Mouse (Mus musculus) stomach, embryonic 15.5 days (tissue): ENCODE data around the gene Slc24a3. TPM values are rescaled to one million over a fixed set of nuclear protein-coding genes. Genes with fewer than 3 reads are reported as not detected.

Experiments
- ATAC-seq: fragments of 200-750 bp; cut with Nextera tagmentation; 2 replicates; pipeline ENCODE4 v1.8.0; 2017; ENCODE audit warnings: low read depth, moderate number of reproducible peaks, moderate TSS enrichment; ENCODE audit not compliant: insufficient read depth, low FRiP score
- H3K27ac ChIP-seq: fragments of 300-500 bp; sonication (generic); 2 replicates; pipeline ENCODE4 v1.5.1; 2015; ENCODE audit warnings: mild to moderate bottlenecking, inconsistent platforms
- H3K27me3 ChIP-seq: fragments of 300-500 bp; sonication (generic); replicated peaks from 2 replicates; pipeline ENCODE4 v1.6.1; 2015; ENCODE audit warnings: inconsistent platforms
- H3K36me3 ChIP-seq: fragments of 300-500 bp; sonication (generic); 2 replicates; pipeline ENCODE4 v1.6.1; 2015; ENCODE audit warnings: inconsistent platforms
- H3K4me1 ChIP-seq: fragments of 300-500 bp; sonication (generic); 2 replicates; pipeline ENCODE4 v1.6.1; 2015; ENCODE audit warnings: inconsistent platforms
- H3K4me2 ChIP-seq: fragments of 300-500 bp; sonication (generic); 2 replicates; pipeline ENCODE4 v1.6.1; 2015; ENCODE audit warnings: mild to moderate bottlenecking, inconsistent platforms
- H3K4me3 ChIP-seq: fragments of 300-500 bp; sonication (generic); replicated peaks from 2 replicates; pipeline ENCODE4 v1.5.1; 2015; ENCODE audit warnings: inconsistent platforms
- H3K9ac ChIP-seq: fragments of 300-500 bp; sonication (generic); 2 replicates; pipeline ENCODE4 v1.6.1; 2015; ENCODE audit warnings: inconsistent platforms
- H3K9me3 ChIP-seq: fragments of 300-500 bp; sonication (generic); 2 replicates; pipeline ENCODE4 v1.6.1; 2016; ENCODE audit warnings: inconsistent platforms
- WGBS: fragments of 180-500 bp; shearing (Covaris S2); methylation state at CpG from one replicate; pipeline ENCODE4 v1.1.7; 2015; 5-methylcytosine and 5-hydroxymethylcytosine counted together
- polyA plus RNA-seq: library from polyadenylated mRNA; unstranded; fragments of >200 nt; fragmentation: Nextera tagmentation; extraction: Ambion mirVana; gene quantifications from 2 replicates; pipeline ENCODE4 v1.2.1, GENCODE M21; 2015

Slc24a3 gene
- polyA plus RNA-seq, 1 experiment from 2014 or later = 5.4 TPM

GRCm38 (mm10) chr2:145248185-145248584 is 80.6 kb downstream of the Slc24a3 start:
- ATAC-seq = no peak
- Histone ChIP-seq H3K4me1 (no peaks in the 10 kb centered on the region), H3K27ac (no peak overlapping the region), H3K27me3 (no peaks in the 10 kb centered on the region), H3K4me2 (no peak overlapping the region), H3K9me3 (no peaks in the 10 kb centered on the region), H3K36me3 (no peaks in the 10 kb centered on the region), H3K4me3 (no peak overlapping the region), H3K9ac (no peak overlapping the region)
- WGBS = 79% methylated on average over 3 of the region's 3 CpGs

DNA sequence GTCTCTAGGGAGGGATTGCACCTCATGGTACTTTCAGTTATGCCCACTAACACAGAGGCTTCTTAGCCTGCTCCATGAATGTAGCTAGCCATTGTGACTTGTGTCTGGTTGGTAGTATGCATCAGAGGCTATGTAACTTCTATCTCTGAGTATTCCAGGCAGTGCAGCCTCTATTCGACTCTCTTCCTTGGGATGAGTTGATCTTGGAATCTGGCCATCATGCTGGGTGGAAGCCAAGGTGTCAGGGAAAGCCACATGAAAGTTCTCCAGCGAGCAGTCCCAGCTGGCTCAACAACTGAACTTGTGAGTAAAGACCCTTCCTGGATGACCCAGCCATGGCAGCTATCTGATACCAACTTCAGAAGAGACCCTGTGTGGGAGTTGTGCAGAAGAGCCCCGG is 89.8 kb downstream of the Slc24a3 start:
- H3K27me3 ChIP-seq = no peaks in the 10 kb centered on the region
- H3K36me3 ChIP-seq = no peaks in the 10 kb centered on the region
- H3K27ac ChIP-seq = no peak overlapping the region
- no peak; the same call in 1 of the 2 replicates for ATAC-seq
- H3K9me3 ChIP-seq = no peaks in the 10 kb centered on the region
- no peaks in the 10 kb centered on the region for H3K4me1 ChIP-seq
- H3K4me3 ChIP-seq = no peak overlapping the region
- H3K4me2 ChIP-seq = no peak overlapping the region
- WGBS = 53% methylated on average over 3 of the region's 3 CpGs
- H3K9ac ChIP-seq = no peak overlapping the region

- H3K27me3 ChIP-seq = no peaks in the 10 kb centered on the region
- H3K9ac ChIP-seq = no peak overlapping the region
- ATAC-seq = no peak
- no peak overlapping the region for H3K4me3 ChIP-seq
- no peak overlapping the region for H3K4me2 ChIP-seq
- no peaks in the 10 kb centered on the region for H3K9me3 ChIP-seq
- H3K27ac ChIP-seq = no peak overlapping the region
- WGBS = 77% methylated on average over 2 of the region's 2 CpGs
- no peaks in the 10 kb centered on the region for H3K36me3 ChIP-seq
- H3K4me1 ChIP-seq = no peaks in the 10 kb centered on the region
Measured at GRCm38 (mm10) chr2:145257855-145258254, 90.3 kb downstream of the Slc24a3 start.

DNA sequence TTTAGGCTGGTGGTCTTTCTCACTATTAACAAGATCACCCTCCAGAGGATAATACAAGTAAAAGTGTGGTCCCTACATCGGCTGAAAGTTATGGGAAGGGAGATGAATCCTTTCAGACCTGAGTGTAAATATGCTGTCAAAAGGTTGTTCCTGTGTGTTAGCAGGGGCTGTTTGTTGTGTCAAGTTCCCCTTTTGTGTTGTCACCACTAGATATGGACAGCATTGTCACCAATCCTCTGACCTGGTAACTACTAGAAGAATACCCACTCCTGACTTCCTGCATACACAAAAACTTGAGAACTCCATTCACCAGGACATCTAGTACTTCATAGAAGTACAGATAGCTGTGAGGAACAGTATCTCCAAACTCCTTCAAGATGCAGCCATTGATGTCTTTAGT is 93.0 kb downstream of the Slc24a3 start:
- Histone ChIP-seq H3K27me3 (no peaks in the 10 kb centered on the region), H3K4me3 (no peak overlapping the region), H3K27ac (no peak overlapping the region), H3K4me1 (no peaks in the 10 kb centered on the region), H3K4me2 (no peak overlapping the region), H3K9me3 (no peaks in the 10 kb centered on the region), H3K9ac (no peak overlapping the region), H3K36me3 (no peaks in the 10 kb centered on the region)
- ATAC-seq = no peak
- WGBS = 81% methylated on average over 1 of the region's 1 CpGs

DNA sequence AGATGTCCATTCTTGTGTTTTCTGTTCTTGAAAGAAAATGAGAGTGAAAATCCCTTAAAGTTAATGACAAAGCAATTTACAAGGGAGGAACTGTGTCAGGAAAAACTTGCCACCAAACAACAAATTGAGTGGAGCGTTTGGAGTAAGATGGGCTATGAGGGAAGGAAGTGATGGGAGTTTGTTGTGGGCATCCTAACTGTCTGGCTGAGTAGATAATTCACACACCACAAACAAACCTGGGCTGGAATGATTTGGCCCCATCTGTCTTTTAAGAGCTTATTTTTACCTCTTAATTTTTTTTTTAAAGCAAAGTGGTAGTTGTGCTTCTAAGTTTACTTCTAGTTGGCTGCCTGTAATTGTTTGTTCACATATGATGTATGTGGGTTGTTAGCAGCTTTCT is 94.6 kb downstream of the Slc24a3 start:
- no peak overlapping the region for H3K9ac ChIP-seq
- no peak overlapping the region for H3K4me2 ChIP-seq
- H3K36me3 ChIP-seq = no peaks in the 10 kb centered on the region
- no peaks in the 10 kb centered on the region for H3K27me3 ChIP-seq
- H3K4me1 ChIP-seq = no peaks in the 10 kb centered on the region
- no peak overlapping the region for H3K27ac ChIP-seq
- no peaks in the 10 kb centered on the region for H3K9me3 ChIP-seq
- ATAC-seq = no peak
- no peak overlapping the region for H3K4me3 ChIP-seq
- WGBS = 82% methylated on average over 1 of the region's 1 CpGs

DNA sequence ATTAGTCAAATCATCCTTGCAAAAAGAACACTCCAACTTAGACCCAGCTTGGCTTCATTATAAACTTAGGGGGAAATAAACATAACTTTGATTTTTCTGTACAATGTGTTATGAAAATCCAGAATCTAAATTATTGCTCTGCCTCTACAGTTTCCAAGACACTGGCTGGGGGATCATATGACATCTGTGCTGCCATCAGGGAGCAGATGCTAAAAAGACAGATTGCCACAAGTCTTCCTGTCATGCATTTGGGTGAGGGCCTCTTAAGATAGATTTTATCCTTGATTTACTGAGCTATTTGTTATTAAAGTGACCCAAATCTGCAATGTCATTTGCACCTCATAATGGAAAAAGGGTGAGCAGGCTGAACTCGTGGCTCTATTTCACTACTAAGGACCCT is 99.2 kb downstream of the Slc24a3 start:
- Histone ChIP-seq H3K9ac (no peak overlapping the region), H3K27ac (no peak overlapping the region), H3K4me2 (no peak overlapping the region), H3K36me3 (no peaks in the 10 kb centered on the region), H3K4me3 (no peak overlapping the region), H3K27me3 (no peaks in the 10 kb centered on the region), H3K9me3 (no peaks in the 10 kb centered on the region), H3K4me1 (no peaks in the 10 kb centered on the region)
- WGBS = 46% methylated on average over 1 of the region's 1 CpGs
- no peak for ATAC-seq

- Histone ChIP-seq H3K4me3 (no peak overlapping the region), H3K36me3 (no peaks in the 10 kb centered on the region), H3K27me3 (no peaks in the 10 kb centered on the region), H3K4me2 (no peak overlapping the region), H3K9me3 (no peaks in the 10 kb centered on the region), H3K27ac (no peak overlapping the region), H3K9ac (no peak overlapping the region), H3K4me1 (no peaks in the 10 kb centered on the region)
- no peak for ATAC-seq
Measured at GRCm38 (mm10) chr2:145268971-145269370, 101.4 kb downstream of the Slc24a3 start.

DNA sequence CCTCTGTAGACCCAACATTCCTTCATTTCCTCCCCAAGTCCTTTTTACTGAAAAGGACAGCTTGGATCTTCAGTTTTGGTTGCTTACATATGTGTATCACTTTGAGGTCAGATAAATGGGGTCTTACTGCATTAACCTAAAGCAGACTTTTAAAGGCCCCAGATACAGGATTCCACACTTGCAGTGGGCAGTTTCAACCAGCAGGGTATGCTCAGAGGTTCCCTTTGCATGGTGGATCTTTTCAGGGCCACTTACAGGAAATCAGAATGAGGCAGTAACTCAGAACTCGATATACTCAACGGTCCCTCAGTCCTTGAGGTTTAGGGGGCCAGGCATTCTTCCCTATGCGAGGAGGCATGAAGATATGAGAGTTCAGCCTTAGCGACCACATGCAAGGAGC is 101.9 kb downstream of the Slc24a3 start:
- no peak overlapping the region for H3K4me2 ChIP-seq
- ATAC-seq = no peak
- no peak overlapping the region for H3K4me3 ChIP-seq
- H3K9me3 ChIP-seq = no peaks in the 10 kb centered on the region
- no peaks in the 10 kb centered on the region for H3K4me1 ChIP-seq
- H3K27me3 ChIP-seq = no peaks in the 10 kb centered on the region
- WGBS = 78% methylated on average over 4 of the region's 4 CpGs
- H3K9ac ChIP-seq = no peak overlapping the region
- H3K27ac ChIP-seq = no peak overlapping the region
- H3K36me3 ChIP-seq = no peaks in the 10 kb centered on the region

DNA sequence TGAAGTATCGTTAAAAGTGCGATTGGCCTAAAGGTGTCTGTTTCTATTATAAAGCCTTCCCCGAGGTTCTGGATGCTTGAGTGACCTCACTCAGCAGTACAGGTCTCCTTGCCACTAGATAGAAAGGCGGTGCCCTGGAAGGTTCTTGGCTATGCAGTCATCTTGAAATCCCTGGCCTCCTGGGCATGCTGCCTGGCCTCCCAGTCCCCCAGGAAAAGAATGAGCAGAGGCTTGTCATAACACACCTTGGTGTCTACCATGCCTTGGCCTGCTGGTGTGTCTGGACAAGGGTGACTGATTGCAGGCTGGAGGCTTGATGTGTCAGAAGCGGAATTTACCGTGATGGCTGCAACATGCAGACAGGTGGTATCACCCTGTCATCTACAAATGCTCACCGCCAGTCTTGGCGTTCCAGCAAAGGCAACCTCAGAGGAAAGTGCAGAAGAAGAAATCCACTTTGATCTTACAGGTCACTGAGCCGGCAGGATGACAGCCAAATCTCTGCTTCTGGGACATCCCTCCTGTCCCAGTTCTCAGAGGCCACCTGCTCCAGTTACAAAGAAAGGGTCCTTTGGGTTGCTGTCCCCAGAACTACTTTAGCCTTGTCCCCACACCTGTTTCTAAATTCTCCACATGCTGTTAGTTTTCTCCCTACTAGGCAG is 106.6 kb downstream of the Slc24a3 start:
- H3K9me3 ChIP-seq = no peaks in the 10 kb centered on the region
- no peak overlapping the region for H3K4me2 ChIP-seq
- H3K4me3 ChIP-seq = no peak overlapping the region
- H3K27ac ChIP-seq = no peak overlapping the region
- H3K36me3 ChIP-seq = no peaks in the 10 kb centered on the region
- no peaks in the 10 kb centered on the region for H3K4me1 ChIP-seq
- no peak for ATAC-seq
- WGBS = 83% methylated on average over 9 of the region's 9 CpGs
- H3K9ac ChIP-seq = no peak overlapping the region
- no peaks in the 10 kb centered on the region for H3K27me3 ChIP-seq

DNA sequence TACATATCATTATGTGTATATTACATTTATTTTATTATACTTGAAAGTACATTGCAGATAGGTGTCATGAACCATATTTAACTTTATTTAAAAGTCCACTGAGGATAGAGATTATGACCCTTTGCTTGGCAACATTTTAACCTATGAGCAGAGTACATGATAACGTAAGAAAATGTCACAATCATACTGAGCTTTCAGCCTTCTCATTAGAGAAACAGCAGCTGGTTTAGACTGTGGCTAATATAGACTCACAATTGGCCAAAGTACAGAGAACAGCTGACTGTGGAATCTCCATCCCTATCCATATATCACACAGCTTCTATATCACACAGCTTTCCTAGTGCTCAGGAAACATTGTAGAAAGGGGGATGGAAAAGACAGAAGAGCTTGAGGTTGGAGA is 111.8 kb downstream of the Slc24a3 start:
- no peak for ATAC-seq
- Histone ChIP-seq H3K9ac (no peak overlapping the region), H3K27me3 (no peaks in the 10 kb centered on the region), H3K27ac (no peak overlapping the region), H3K9me3 (no peaks in the 10 kb centered on the region), H3K4me1 (no peaks in the 10 kb centered on the region), H3K4me3 (no peak overlapping the region), H3K36me3 (no peaks in the 10 kb centered on the region), H3K4me2 (no peak overlapping the region)
- WGBS = 66% methylated on average over 1 of the region's 1 CpGs

GRCm38 (mm10) chr2:145283746-145284145 is 116.2 kb downstream of the Slc24a3 start:
- Histone ChIP-seq H3K27me3 (no peaks in the 10 kb centered on the region), H3K9me3 (no peaks in the 10 kb centered on the region), H3K4me2 (no peak overlapping the region), H3K36me3 (no peaks in the 10 kb centered on the region), H3K27ac (no peak overlapping the region), H3K4me3 (no peak overlapping the region), H3K9ac (no peak overlapping the region), H3K4me1 (no peaks in the 10 kb centered on the region)
- 38% methylated on average over 2 of the region's 2 CpGs for WGBS
- no peak for ATAC-seq

DNA sequence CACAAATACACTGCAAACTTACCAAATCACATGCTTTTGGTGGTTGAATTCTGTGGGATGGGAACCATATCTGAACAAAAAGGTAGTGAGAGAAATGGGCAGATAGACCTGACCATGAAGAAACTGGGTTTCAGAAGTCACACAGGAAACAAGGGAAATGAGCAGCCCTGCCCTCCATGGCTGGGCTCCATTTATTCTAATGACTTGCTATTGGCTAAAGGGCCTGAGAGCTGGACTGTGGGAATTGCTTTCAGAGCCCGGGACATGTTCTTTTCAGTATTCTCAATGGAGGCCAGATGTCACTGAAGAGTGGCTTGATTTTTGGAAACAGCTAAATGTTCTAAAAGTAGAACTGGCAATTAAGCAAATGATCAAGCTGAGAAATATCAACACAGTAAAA is 120.9 kb downstream of the Slc24a3 start:
- ATAC-seq = no peak
- Histone ChIP-seq H3K4me1 (no peaks in the 10 kb centered on the region), H3K4me3 (no peak overlapping the region), H3K27me3 (no peaks in the 10 kb centered on the region), H3K4me2 (no peak overlapping the region), H3K27ac (no peak overlapping the region), H3K9me3 (no peaks in the 10 kb centered on the region), H3K9ac (no peak overlapping the region), H3K36me3 (no peaks in the 10 kb centered on the region)
- 74% methylated on average over 1 of the region's 1 CpGs for WGBS

DNA sequence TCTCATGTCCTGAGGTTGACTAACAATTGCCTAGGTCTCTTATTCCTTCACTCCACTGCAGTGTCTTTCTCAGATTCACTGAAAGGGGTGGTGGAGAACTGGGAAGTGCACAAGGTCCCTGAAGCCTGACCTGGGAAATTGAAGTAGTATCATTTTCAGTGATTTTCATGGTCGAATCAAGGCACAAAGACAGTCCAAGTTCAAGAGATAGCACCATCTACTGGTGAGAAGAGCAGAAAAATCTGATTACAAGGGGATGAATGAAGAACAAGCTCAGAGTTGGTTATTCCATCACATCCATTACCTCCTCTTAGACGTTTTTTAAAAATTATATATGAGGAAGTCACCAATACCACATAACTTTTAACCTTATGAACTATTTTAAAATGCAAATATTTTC is 123.9 kb downstream of the Slc24a3 start:
- Histone ChIP-seq H3K9ac (no peak overlapping the region), H3K9me3 (no peaks in the 10 kb centered on the region), H3K27ac (no peak overlapping the region), H3K27me3 (no peaks in the 10 kb centered on the region), H3K4me3 (no peak overlapping the region), H3K4me1 (no peaks in the 10 kb centered on the region), H3K4me2 (no peak overlapping the region), H3K36me3 (no peaks in the 10 kb centered on the region)
- ATAC-seq = no peak
- WGBS = 12% methylated on average over 2 of the region's 2 CpGs
